Mouse (Mus musculus): ENCODE results near the gene Il12rb1. TPM values are rescaled to one million over a fixed set of nuclear protein-coding genes. Genes with fewer than 3 reads are reported as not detected.

The Il12rb1 gene
- polyA plus RNA-seq, 1 experiment, result 0.20 TPM

- Histone ChIP-seq H3K4me3 (ENCODE audit: insufficient read depth, low read length) (no peak overlapping the region), H3K27ac (ENCODE audit: insufficient read depth, low read depth, low read length) (no peak overlapping the region), H3K4me1 (ENCODE audit: control insufficient read depth, insufficient read depth, low read length) (peaks cover 28% of the 10 kb centered on the region)
- TF ChIP-seq CTCF (IDR thresholded peaks at IDR 0.05; ENCODE audit: low read depth, low read length), result no peak
- no peak for TF ChIP-seq POLR2A (IDR thresholded peaks at IDR 0.05; ENCODE audit: borderline replicate concordance, low read depth, low read length)
Measured at GRCm38 (mm10) chr8:70772075-70772474, 36.2 kb upstream of the Il12rb1 start.

GRCm38 (mm10) chr8:70772890-70773289 lies 35.4 kb upstream of the Il12rb1 start:
- no peak overlapping the region for H3K27ac ChIP-seq (ENCODE audit: insufficient read depth, low read depth, low read length)

GRCm38 (mm10) chr8:70773410-70773809 lies 34.8 kb upstream of the Il12rb1 start:
- H3K27ac ChIP-seq (ENCODE audit: insufficient read depth, low read depth, low read length), result no peak overlapping the region
- H3K4me1 ChIP-seq (ENCODE audit: control insufficient read depth, insufficient read depth, low read length), result peaks cover 20% of the 10 kb centered on the region
- TF ChIP-seq CTCF (IDR thresholded peaks at IDR 0.05; ENCODE audit: low read depth, low read length), result no peak
- no peak for TF ChIP-seq POLR2A (IDR thresholded peaks at IDR 0.05; ENCODE audit: borderline replicate concordance, low read depth, low read length)
- no peak overlapping the region for H3K4me3 ChIP-seq (ENCODE audit: insufficient read depth, low read length)

More at GRCm38 (mm10) chr8:70772890-70773289, 35.4 kb upstream of the Il12rb1 start:
- H3K4me3 ChIP-seq (ENCODE audit: insufficient read depth, low read length), result no peak overlapping the region
- peaks cover 21% of the 10 kb centered on the region for H3K4me1 ChIP-seq (ENCODE audit: control insufficient read depth, insufficient read depth, low read length)
- TF ChIP-seq POLR2A (IDR thresholded peaks at IDR 0.05; ENCODE audit: borderline replicate concordance, low read depth, low read length), result no peak
- TF ChIP-seq CTCF (IDR thresholded peaks at IDR 0.05; ENCODE audit: low read depth, low read length), result no peak

GRCm38 (mm10) chr8:70773833-70774232 lies 34.4 kb upstream of the Il12rb1 start:
- Histone ChIP-seq H3K4me3 (ENCODE audit: insufficient read depth, low read length) (no peak overlapping the region), H3K27ac (ENCODE audit: insufficient read depth, low read depth, low read length) (no peak overlapping the region), H3K4me1 (ENCODE audit: control insufficient read depth, insufficient read depth, low read length) (peaks cover 18% of the 10 kb centered on the region)
- TF ChIP-seq POLR2A (IDR thresholded peaks at IDR 0.05; ENCODE audit: borderline replicate concordance, low read depth, low read length) (no peak), CTCF (IDR thresholded peaks at IDR 0.05; ENCODE audit: low read depth, low read length) (no peak)

- Histone ChIP-seq H3K4me1 (ENCODE audit: control insufficient read depth, insufficient read depth, low read length) (peaks cover 14% of the 10 kb centered on the region), H3K27ac (ENCODE audit: insufficient read depth, low read depth, low read length) (no peak overlapping the region), H3K4me3 (ENCODE audit: insufficient read depth, low read length) (no peak overlapping the region)
- no peak for TF ChIP-seq CTCF (IDR thresholded peaks at IDR 0.05; ENCODE audit: low read depth, low read length)
- TF ChIP-seq POLR2A (IDR thresholded peaks at IDR 0.05; ENCODE audit: borderline replicate concordance, low read depth, low read length), result no peak
Measured at GRCm38 (mm10) chr8:70774740-70775139, 33.5 kb upstream of the Il12rb1 start.

- Histone ChIP-seq H3K27ac (ENCODE audit: insufficient read depth, low read depth, low read length) (no peak overlapping the region), H3K4me1 (ENCODE audit: control insufficient read depth, insufficient read depth, low read length) (peaks cover 14% of the 10 kb centered on the region), H3K4me3 (ENCODE audit: insufficient read depth, low read length) (peak overlapping the region; percentile 90)
- no peak for TF ChIP-seq POLR2A (IDR thresholded peaks at IDR 0.05; ENCODE audit: borderline replicate concordance, low read depth, low read length)
- TF ChIP-seq CTCF (IDR thresholded peaks at IDR 0.05; ENCODE audit: low read depth, low read length), result no peak
Measured at GRCm38 (mm10) chr8:70775227-70775626, 33.0 kb upstream of the Il12rb1 start.

- Histone ChIP-seq H3K4me1 (ENCODE audit: control insufficient read depth, insufficient read depth, low read length) (peaks cover 14% of the 10 kb centered on the region), H3K4me3 (ENCODE audit: insufficient read depth, low read length) (peak overlapping the region; percentile 90), H3K27ac (ENCODE audit: insufficient read depth, low read depth, low read length) (peak overlapping the region; percentile 23; the same call in 1 of the 2 replicates)
- TF ChIP-seq POLR2A (IDR thresholded peaks at IDR 0.05; ENCODE audit: borderline replicate concordance, low read depth, low read length) (no peak), CTCF (IDR thresholded peaks at IDR 0.05; ENCODE audit: low read depth, low read length) (no peak)
Measured at GRCm38 (mm10) chr8:70775851-70776495, 32.3 kb upstream of the Il12rb1 start.

GRCm38 (mm10) chr8:70776496-70777444 lies 31.5 kb upstream of the Il12rb1 start, which contains the start of gene Pik3r2:
Gene Pik3r2, minus strand, starts transcription at chr8:70776713.
- Histone ChIP-seq H3K4me1 (ENCODE audit: control insufficient read depth, insufficient read depth, low read length) (peaks cover 14% of the 10 kb centered on the region), H3K27ac (ENCODE audit: insufficient read depth, low read depth, low read length) (peak within 1 kb of the TSS; percentile 100), H3K4me3 (ENCODE audit: insufficient read depth, low read length) (peak within 1 kb of the TSS; percentile 91)
- TF ChIP-seq CTCF (IDR thresholded peaks at IDR 0.05; ENCODE audit: low read depth, low read length) (no peak), POLR2A (IDR thresholded peaks at IDR 0.05; ENCODE audit: borderline replicate concordance, low read depth, low read length) (0 out of 2 replicates have a peak, but pooled peaks have one; percentile 2)

- H3K4me1 ChIP-seq (ENCODE audit: control insufficient read depth, insufficient read depth, low read length), result peaks cover 12% of the 10 kb centered on the region
- TF ChIP-seq CTCF (IDR thresholded peaks at IDR 0.05; ENCODE audit: low read depth, low read length), result no peak
- no peak for TF ChIP-seq POLR2A (IDR thresholded peaks at IDR 0.05; ENCODE audit: borderline replicate concordance, low read depth, low read length)
- H3K4me3 ChIP-seq (ENCODE audit: insufficient read depth, low read length), result no peak overlapping the region
- no peak overlapping the region for H3K27ac ChIP-seq (ENCODE audit: insufficient read depth, low read depth, low read length)
Measured at GRCm38 (mm10) chr8:70780093-70780492, 28.2 kb upstream of the Il12rb1 start.
